Mouse (Mus musculus) hindbrain, embryonic 12.5 days (tissue): ENCODE measurements at regions not wholly inside any gene's neighbourhood (a gene's known extent, or its start where the extent isn't known, plus 50 kb on each side); places are given as distances from the start of the nearest gene placed in this dataset.

ENCODE experiments used
- ATAC-seq: fragments of 200-750 bp; cut with Nextera tagmentation; 2 replicates; pipeline ENCODE4 v1.8.0; 2017; ENCODE audit warnings: moderate TSS enrichment; ENCODE audit not compliant: low FRiP score
- H3K27ac ChIP-seq: fragments of 300-500 bp; sonication (generic); 2 replicates; pipeline ENCODE4 v1.5.1; 2016; ENCODE audit warnings: mild to moderate bottlenecking
- H3K27me3 ChIP-seq: fragments of 300-500 bp; sonication (generic); 2 replicates; pipeline ENCODE4 v1.6.1; 2016; ENCODE audit warnings: mild to moderate bottlenecking
- H3K36me3 ChIP-seq: fragments of 300-500 bp; sonication (generic); 2 replicates; pipeline ENCODE4 v1.6.1; 2016; ENCODE audit warnings: mild to moderate bottlenecking
- H3K4me1 ChIP-seq: fragments of 300-500 bp; sonication (generic); 2 replicates; pipeline ENCODE4 v1.6.1; 2016
- H3K4me2 ChIP-seq: fragments of 300-500 bp; sonication (generic); replicated peaks from 2 replicates; pipeline ENCODE4 v1.6.1; 2016; ENCODE audit warnings: mild to moderate bottlenecking
- H3K4me3 ChIP-seq: fragments of 300-500 bp; sonication (generic); 2 replicates; pipeline ENCODE4 v1.5.1; 2016; ENCODE audit warnings: mild to moderate bottlenecking
- H3K9ac ChIP-seq: fragments of 300-500 bp; sonication (generic); 2 replicates; pipeline ENCODE4 v1.6.1; 2016; ENCODE audit warnings: mild to moderate bottlenecking, moderate library complexity
- H3K9me3 ChIP-seq: fragments of 300-500 bp; sonication (generic); replicated peaks from 2 replicates; pipeline ENCODE4 v1.6.1; 2016; ENCODE audit warnings: mild to moderate bottlenecking
- WGBS: fragments of 180-500 bp; shearing (Covaris S2); methylation state at CpG from one replicate; pipeline ENCODE4 v1.1.7; 2016; 5-methylcytosine and 5-hydroxymethylcytosine counted together

DNA sequence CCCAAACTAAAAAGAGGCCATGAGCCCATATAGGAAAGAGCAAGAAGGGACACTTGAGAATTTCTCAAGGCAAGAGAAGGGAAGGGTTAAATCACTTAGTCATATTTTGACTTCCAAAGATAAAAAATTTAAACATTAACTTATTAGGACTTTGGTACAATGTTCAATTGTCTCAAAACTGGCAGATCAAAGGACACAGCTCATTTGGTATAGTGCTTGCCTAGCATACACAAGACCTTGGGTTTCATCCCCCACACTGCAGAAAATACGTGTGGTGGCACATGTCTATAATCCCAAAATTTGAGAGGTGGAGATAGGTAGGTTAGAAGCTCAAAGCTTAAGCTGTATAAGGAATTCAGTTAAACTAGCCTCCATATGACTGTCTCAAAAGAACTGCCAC lies 658.4 kb upstream of the Pfkp start:
- H3K27me3 ChIP-seq: no peaks in the 10 kb centered on the region
- no peak for ATAC-seq
- no peaks in the 10 kb centered on the region for H3K9me3 ChIP-seq
- 91% methylated on average over 1 of the region's 1 CpGs for WGBS
- no peaks in the 10 kb centered on the region for H3K4me1 ChIP-seq
- no peaks in the 10 kb centered on the region for H3K36me3 ChIP-seq
- no peak overlapping the region for H3K4me2 ChIP-seq
- no peak overlapping the region for H3K27ac ChIP-seq
- no peak overlapping the region for H3K4me3 ChIP-seq
- H3K9ac ChIP-seq: no peak overlapping the region

DNA sequence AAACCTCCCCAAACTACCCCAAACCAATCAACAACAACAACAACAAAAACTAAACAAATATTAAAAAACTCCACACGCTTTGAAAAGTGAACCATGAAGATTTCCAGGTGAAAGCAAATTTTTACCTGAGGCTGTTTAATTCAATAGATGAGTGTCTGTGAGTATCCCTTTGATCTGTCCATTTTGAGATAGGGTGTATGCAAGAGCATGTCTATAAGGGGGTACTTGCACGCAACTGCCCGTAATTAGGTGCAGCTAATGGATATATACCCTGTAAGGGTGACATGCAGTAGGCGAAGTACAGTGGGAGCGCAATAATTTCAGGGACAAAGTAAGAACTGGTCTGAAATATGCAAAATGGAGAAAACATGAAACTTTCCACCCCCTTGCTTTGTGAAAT lies 658.8 kb upstream of the Pfkp start:
- Histone ChIP-seq H3K9ac (no peak overlapping the region), H3K4me1 (no peaks in the 10 kb centered on the region)

GRCm38 (mm10) chr13:7313474-7313873 lies 664.9 kb upstream of the Pfkp start:
- WGBS: 94% methylated on average over 1 of the region's 1 CpGs
- Histone ChIP-seq H3K4me3 (no peak overlapping the region), H3K4me2 (no peak overlapping the region), H3K27ac (no peak overlapping the region), H3K9me3 (no peaks in the 10 kb centered on the region), H3K36me3 (no peaks in the 10 kb centered on the region), H3K4me1 (no peaks in the 10 kb centered on the region), H3K27me3 (no peaks in the 10 kb centered on the region), H3K9ac (no peak overlapping the region)
- ATAC-seq: no peak

More for the DNA sequence above, 658.8 kb upstream of the Pfkp start:
- H3K36me3 ChIP-seq: no peaks in the 10 kb centered on the region
- ATAC-seq: no peak
- no peak overlapping the region for H3K27ac ChIP-seq
- 93% methylated on average over 5 of the region's 5 CpGs for WGBS
- H3K4me2 ChIP-seq: no peak overlapping the region
- H3K4me3 ChIP-seq: no peak overlapping the region
- no peaks in the 10 kb centered on the region for H3K27me3 ChIP-seq
- H3K9me3 ChIP-seq: no peaks in the 10 kb centered on the region

DNA sequence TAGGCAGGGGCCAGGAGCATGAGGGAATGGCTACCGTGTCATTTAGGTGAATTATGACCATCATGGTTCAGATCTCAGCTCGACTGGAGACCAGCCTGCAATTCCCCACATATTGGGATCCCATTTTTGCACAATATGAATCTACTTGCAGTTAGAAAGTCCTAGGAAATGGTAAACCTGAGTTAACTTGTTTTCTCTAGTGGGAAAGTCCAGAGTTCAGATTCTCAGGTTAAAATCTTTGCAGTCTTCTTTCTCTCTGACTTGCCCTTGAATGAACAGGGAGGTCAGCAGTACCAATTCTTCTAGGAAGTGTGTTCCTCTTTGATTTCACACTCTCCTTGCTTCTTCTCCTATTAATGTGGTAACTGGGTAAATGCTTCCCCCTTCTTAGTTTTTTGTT lies 681.6 kb upstream of the Pfkp start:
- H3K4me3 ChIP-seq: no peak overlapping the region
- no peaks in the 10 kb centered on the region for H3K9me3 ChIP-seq
- no peaks in the 10 kb centered on the region for H3K27me3 ChIP-seq
- WGBS: 85% methylated on average over 2 of the region's 2 CpGs
- no peak overlapping the region for H3K9ac ChIP-seq
- ATAC-seq: no peak
- H3K36me3 ChIP-seq: no peaks in the 10 kb centered on the region
- no peaks in the 10 kb centered on the region for H3K4me1 ChIP-seq
- H3K4me2 ChIP-seq: no peak overlapping the region
- no peak overlapping the region for H3K27ac ChIP-seq

DNA sequence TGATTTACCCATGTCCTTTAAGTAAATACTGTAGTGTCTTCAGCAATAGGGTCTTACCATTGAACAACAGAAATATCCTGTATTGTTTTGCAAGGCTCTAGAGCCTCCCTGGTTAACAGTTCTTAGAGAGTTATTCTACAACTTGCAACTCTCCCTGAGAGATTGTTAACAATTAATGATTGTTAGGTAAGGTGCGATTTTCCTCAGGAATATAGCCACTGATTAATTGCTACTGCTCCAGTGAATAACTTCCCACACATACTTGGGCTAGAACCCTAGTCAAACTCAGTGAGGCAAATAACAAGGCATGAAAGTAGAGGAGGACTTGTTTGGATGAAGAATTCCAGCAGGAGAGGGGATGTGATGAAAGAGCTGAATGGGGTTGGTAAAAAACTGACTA lies 697.2 kb upstream of the Pfkp start:
- ATAC-seq: no peak
- Histone ChIP-seq H3K4me1 (no peaks in the 10 kb centered on the region), H3K4me3 (no peak overlapping the region), H3K9me3 (no peaks in the 10 kb centered on the region), H3K27ac (no peak overlapping the region), H3K27me3 (no peaks in the 10 kb centered on the region), H3K36me3 (no peaks in the 10 kb centered on the region), H3K4me2 (no peak overlapping the region), H3K9ac (no peak overlapping the region)
- WGBS: 85% methylated on average over 1 of the region's 1 CpGs

GRCm38 (mm10) chr13:7348431-7348830 lies 699.9 kb upstream of the Pfkp start:
- no peak overlapping the region for H3K4me3 ChIP-seq
- H3K4me2 ChIP-seq: no peak overlapping the region
- H3K36me3 ChIP-seq: no peaks in the 10 kb centered on the region
- H3K27me3 ChIP-seq: no peaks in the 10 kb centered on the region
- ATAC-seq: no peak
- H3K9ac ChIP-seq: no peak overlapping the region
- H3K9me3 ChIP-seq: no peaks in the 10 kb centered on the region
- no peak overlapping the region for H3K27ac ChIP-seq
- no peaks in the 10 kb centered on the region for H3K4me1 ChIP-seq

DNA sequence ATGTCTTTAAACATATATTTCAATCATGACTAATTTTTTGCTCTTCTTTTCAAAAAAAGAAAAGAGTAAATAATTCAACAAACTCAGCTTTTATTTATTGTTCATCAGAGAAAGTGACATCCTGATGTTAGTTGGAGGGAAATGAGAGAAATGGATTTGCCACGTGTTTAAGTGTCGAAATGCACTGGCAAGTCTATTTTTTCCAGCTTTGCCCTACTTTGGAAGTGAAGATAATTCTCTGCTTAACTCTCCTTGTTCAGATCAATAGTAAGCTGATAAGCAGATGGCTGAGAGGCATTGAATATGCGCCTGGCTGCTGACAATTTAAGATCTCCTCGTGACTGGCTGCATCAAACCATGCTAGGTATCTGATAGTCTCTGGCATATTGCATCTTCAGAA lies 704.4 kb upstream of the Pfkp start:
- Histone ChIP-seq H3K4me3 (no peak overlapping the region), H3K4me1 (no peaks in the 10 kb centered on the region), H3K36me3 (no peaks in the 10 kb centered on the region), H3K27me3 (no peaks in the 10 kb centered on the region), H3K9ac (no peak overlapping the region), H3K4me2 (no peak overlapping the region), H3K9me3 (no peaks in the 10 kb centered on the region), H3K27ac (no peak overlapping the region)
- ATAC-seq: no peak
- WGBS: 84% methylated on average over 4 of the region's 4 CpGs

DNA sequence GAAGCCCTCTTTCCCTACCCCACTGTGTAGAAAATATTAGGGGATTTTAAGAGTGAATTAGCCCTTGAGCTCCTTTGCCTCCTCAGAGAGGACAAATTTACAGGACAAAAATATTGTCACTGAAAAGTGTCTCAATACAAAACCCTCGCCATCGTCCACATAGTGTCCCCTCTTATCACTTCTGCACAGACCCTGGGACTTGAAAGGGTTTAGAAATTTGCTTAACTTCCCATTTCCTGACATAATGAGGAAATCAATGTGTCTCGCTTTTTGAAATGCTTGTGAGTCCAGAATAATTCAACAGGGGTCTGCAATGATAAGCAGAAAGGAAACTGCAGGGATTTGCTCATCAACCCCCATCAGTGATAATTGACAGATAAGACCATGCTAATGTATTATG lies 708.5 kb upstream of the Pfkp start:
- H3K36me3 ChIP-seq: no peaks in the 10 kb centered on the region
- H3K4me3 ChIP-seq: no peak overlapping the region
- H3K9ac ChIP-seq: no peak overlapping the region
- H3K27me3 ChIP-seq: no peaks in the 10 kb centered on the region
- H3K9me3 ChIP-seq: no peaks in the 10 kb centered on the region
- H3K27ac ChIP-seq: no peak overlapping the region
- no peak for ATAC-seq
- 68% methylated on average over 3 of the region's 3 CpGs for WGBS
- H3K4me1 ChIP-seq: no peaks in the 10 kb centered on the region
- no peak overlapping the region for H3K4me2 ChIP-seq

DNA sequence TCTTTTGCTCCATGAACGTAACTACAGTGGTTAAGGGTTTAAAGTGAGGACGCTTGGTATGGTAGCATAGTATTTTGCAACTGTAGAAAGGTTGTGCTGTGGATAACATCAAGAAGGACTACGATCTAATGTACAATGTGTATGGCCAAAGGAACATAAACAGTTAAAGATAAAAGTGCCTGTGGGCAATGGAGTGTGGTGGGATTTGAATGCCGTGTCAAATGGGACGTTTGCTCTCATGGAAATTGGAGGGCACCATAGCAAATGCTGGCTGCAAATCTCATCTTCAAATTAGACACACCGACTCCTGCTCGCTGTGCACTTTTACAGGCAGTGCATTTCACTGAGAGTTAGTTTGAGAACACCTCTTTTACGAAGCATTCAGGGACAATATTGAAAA lies 725.0 kb upstream of the Pfkp start:
- 47% methylated on average over 8 of the region's 8 CpGs for WGBS
- ATAC-seq: peak; percentile 67

GRCm38 (mm10) chr13:7374993-7375627 lies 726.5 kb upstream of the Pfkp start:
- WGBS: 71% methylated on average over 7 of the region's 7 CpGs
- H3K4me3 ChIP-seq: no peak overlapping the region
- no peak overlapping the region for H3K27ac ChIP-seq
- H3K9me3 ChIP-seq: no peaks in the 10 kb centered on the region
- H3K36me3 ChIP-seq: no peaks in the 10 kb centered on the region
- ATAC-seq: no peak; the same call in 1 of the 2 replicates
- H3K4me2 ChIP-seq: no peak overlapping the region
- H3K9ac ChIP-seq: no peak overlapping the region
- no peaks in the 10 kb centered on the region for H3K27me3 ChIP-seq
- H3K4me1 ChIP-seq: no peaks in the 10 kb centered on the region

More for the DNA sequence above, 725.0 kb upstream of the Pfkp start:
- H3K9me3 ChIP-seq: no peaks in the 10 kb centered on the region
- no peak overlapping the region for H3K27ac ChIP-seq
- H3K36me3 ChIP-seq: no peaks in the 10 kb centered on the region
- no peaks in the 10 kb centered on the region for H3K27me3 ChIP-seq
- H3K4me2 ChIP-seq: no peak overlapping the region
- no peak overlapping the region for H3K9ac ChIP-seq
- no peak overlapping the region for H3K4me3 ChIP-seq
- no peaks in the 10 kb centered on the region for H3K4me1 ChIP-seq

GRCm38 (mm10) chr13:7414342-7415287 lies 766.0 kb upstream of the Pfkp start:
- Histone ChIP-seq H3K36me3 (no peaks in the 10 kb centered on the region), H3K4me3 (no peak overlapping the region), H3K4me1 (no peaks in the 10 kb centered on the region), H3K27me3 (no peaks in the 10 kb centered on the region), H3K4me2 (no peak overlapping the region), H3K27ac (no peak overlapping the region), H3K9me3 (no peaks in the 10 kb centered on the region), H3K9ac (no peak overlapping the region)
- WGBS: 29% methylated on average over 3 of the region's 3 CpGs
- ATAC-seq: peak; percentile 73

DNA sequence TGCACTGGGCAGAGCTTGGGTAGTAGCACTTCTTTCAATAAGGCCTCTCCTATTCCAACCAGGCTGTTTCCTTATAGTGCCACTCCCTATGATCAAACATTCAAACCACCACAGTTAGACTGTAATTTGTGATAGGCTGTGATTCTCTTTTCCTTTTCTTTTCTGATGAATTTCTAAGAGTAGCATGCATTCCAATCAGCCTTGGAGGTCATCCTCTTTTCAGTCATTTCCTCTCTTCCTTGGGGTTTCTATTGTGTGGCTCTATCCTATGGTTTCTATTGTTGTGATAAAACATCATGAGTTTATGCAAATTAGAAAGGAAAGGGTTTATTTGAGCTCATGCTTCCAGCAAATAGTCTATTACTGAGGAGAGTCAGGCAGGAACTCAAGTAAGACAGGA lies 774.9 kb upstream of the Adarb2 start:
- Histone ChIP-seq H3K4me3 (no peak overlapping the region), H3K4me1 (no peaks in the 10 kb centered on the region), H3K9ac (no peak overlapping the region), H3K36me3 (no peaks in the 10 kb centered on the region), H3K27ac (no peak overlapping the region), H3K4me2 (no peak overlapping the region), H3K27me3 (no peaks in the 10 kb centered on the region), H3K9me3 (no peaks in the 10 kb centered on the region)
- ATAC-seq: no peak

GRCm38 (mm10) chr13:7429271-7429670 lies 773.4 kb upstream of the Adarb2 start:
- no peaks in the 10 kb centered on the region for H3K9me3 ChIP-seq
- H3K36me3 ChIP-seq: no peaks in the 10 kb centered on the region
- no peaks in the 10 kb centered on the region for H3K4me1 ChIP-seq
- ATAC-seq: no peak
- 80% methylated on average over 3 of the region's 3 CpGs for WGBS
- H3K9ac ChIP-seq: no peak overlapping the region
- no peak overlapping the region for H3K4me2 ChIP-seq
- no peaks in the 10 kb centered on the region for H3K27me3 ChIP-seq
- H3K4me3 ChIP-seq: no peak overlapping the region
- no peak overlapping the region for H3K27ac ChIP-seq
